Mouse (Mus musculus) liver, embryonic 14.5 days (tissue): ENCODE data around the gene B3gnt6. TPM values are rescaled to one million over a fixed set of nuclear protein-coding genes. Genes with fewer than 3 reads are reported as not detected.

Source experiments
- ATAC-seq: fragments of 200-750 bp; cut with Nextera tagmentation; 2 replicates; pipeline ENCODE4 v1.8.0; 2017; ENCODE audit warnings: moderate number of reproducible peaks, mild to moderate bottlenecking, moderate library complexity; ENCODE audit not compliant: insufficient read depth
- DNase-seq, 3 experiments: peaks; one replicate each; pipeline ENCODE4 v3.0.0-alpha.2; 2012 to 2013; ENCODE audit warnings: low read depth in 3 of 3, low spot score in 3 of 3
- H3K27ac ChIP-seq: fragments of 300-500 bp; sonication (generic); 2 replicates; pipeline ENCODE4 v1.5.1; 2014; ENCODE audit warnings: moderate library complexity, mild to moderate bottlenecking, control low read depth, inconsistent platforms
- H3K27me3 ChIP-seq: fragments of 300-500 bp; sonication (generic); 2 replicates; pipeline ENCODE4 v1.6.1; 2014; ENCODE audit warnings: mild to moderate bottlenecking, low read length, moderate library complexity; ENCODE audit not compliant: control insufficient read depth, insufficient read depth
- H3K36me3 ChIP-seq: fragments of 300-500 bp; sonication (generic); replicated peaks from 2 replicates; pipeline ENCODE4 v1.6.1; 2014; ENCODE audit warnings: low read depth; ENCODE audit not compliant: control insufficient read depth, insufficient read depth
- H3K4me1 ChIP-seq, 2 experiments: fragments of 200-500 bp in 1 of 2; fragments of 300-500 bp in 1 of 2; sonication (generic) in 1 of 2; replicated peaks; 2 replicates each; pipeline ENCODE4 v1.6.1; 2012 to 2014; ENCODE audit warnings: antibody characterized with exemption in 1 of 2, inconsistent platforms in 1 of 2, low read length in 1 of 2; ENCODE audit not compliant: control insufficient read depth in 2 of 2, insufficient read depth in 2 of 2
- H3K4me2 ChIP-seq: fragments of 300-500 bp; sonication (generic); 2 replicates; pipeline ENCODE4 v1.6.1; 2014; ENCODE audit warnings: low read depth, mild to moderate bottlenecking, control low read depth, moderate library complexity
- H3K4me3 ChIP-seq, 2 experiments: fragments of 200-500 bp in 1 of 2; fragments of 300-500 bp in 1 of 2; sonication (generic) in 1 of 2; 2 replicates each; pipeline ENCODE4 v1.5.1; 2012 to 2014; ENCODE audit warnings: low read depth in 2 of 2, low read length in 2 of 2, mild to moderate bottlenecking in 2 of 2, control low read depth in 1 of 2, inconsistent platforms in 1 of 2, moderate library complexity in 1 of 2; ENCODE audit not compliant: insufficient read depth in 1 of 2
- H3K9ac ChIP-seq: fragments of 300-500 bp; sonication (generic); replicated peaks from 2 replicates; pipeline ENCODE4 v1.6.1; 2014; ENCODE audit warnings: mild to moderate bottlenecking, control low read depth, moderate library complexity
- H3K9me3 ChIP-seq: fragments of 300-500 bp; sonication (generic); 2 replicates; pipeline ENCODE4 v1.6.1; 2016; ENCODE audit warnings: low read length, mixed read lengths; ENCODE audit not compliant: control insufficient read depth
- CTCF ChIP-seq: IDR thresholded peaks from 2 replicates; pipeline ENCODE4 v1.5.1; 2016; ENCODE audit warnings: antibody characterized with exemption, low read depth, control low read depth
- EP300 ChIP-seq: IDR thresholded peaks from 2 replicates; pipeline ENCODE4 v1.6.1; 2016; ENCODE audit warnings: antibody characterized with exemption, low read depth
- WGBS: fragments of 180-500 bp; shearing (Covaris S2); extraction: QIAGEN DNeasy Blood & Tissue Kit; methylation state at CpG from one replicate; pipeline ENCODE4 v1.1.7; 2014; ENCODE audit not compliant: insufficient replicate concordance; 5-methylcytosine and 5-hydroxymethylcytosine counted together
- polyA plus RNA-seq, 2 experiments: library from polyadenylated mRNA; depleted of rRNA in 1 of 2; stranded (reverse) in 1 of 2; unstranded in 1 of 2; fragments of >200 nt; fragmentation: Nextera tagmentation in 1 of 2; extraction: Ambion mirVana in 1 of 2; gene quantifications; 2 replicates each; pipeline versions ENCODE4 v1.2.1 to v1.2.3; 2012 to 2014

B3gnt6 gene
- polyA plus RNA-seq (2012; rRNA removed) (0.03 and 0.08 TPM in 2 replicates), polyA plus RNA-seq (2014; fragmentation: Nextera tagmentation; extraction: Ambion mirVana) (0.05 TPM in 1 of 2 replicates, not detected in the other)

DNA sequence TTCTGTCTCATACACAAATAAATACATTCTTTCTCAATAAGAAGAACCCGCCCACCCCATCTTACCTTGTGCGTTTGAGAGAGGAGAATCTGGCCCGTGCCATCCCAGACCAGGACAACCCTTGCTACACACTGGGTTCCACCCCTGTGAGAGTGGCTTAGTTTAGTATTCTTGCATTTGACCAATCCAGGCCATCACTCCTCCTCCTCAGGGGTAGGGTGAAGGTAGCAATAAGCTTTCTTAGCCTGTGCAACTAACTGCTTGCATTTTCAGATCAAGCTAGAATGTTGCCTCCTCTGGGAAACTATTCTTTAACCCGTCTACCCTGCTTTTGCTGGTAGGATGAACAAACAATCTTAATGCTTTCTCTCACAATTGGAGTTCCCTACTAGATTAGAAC is at the start of gene B3gnt6:
Gene B3gnt6, minus strand, starts transcription at position 101 of the 400 bp plus-strand sequence.
- Histone ChIP-seq H3K27ac (no peak within 1 kb of the TSS), H3K27me3 (peaks cover 22% of the 10 kb centered on the region), H3K9me3 (no peaks in the 10 kb centered on the region), H3K4me1 (no peaks in the 10 kb centered on the region; a peak in 1 of 4 replicates), H3K9ac (no peak within 1 kb of the TSS), H3K4me3 (no peak within 1 kb of the TSS), H3K36me3 (no peaks in the 10 kb centered on the region), H3K4me2 (no peak within 1 kb of the TSS)
- WGBS: 73% methylated on average over 4 of the region's 4 CpGs
- ATAC-seq (no peak), DNase-seq (no peak)
- TF ChIP-seq CTCF (no peak), EP300 (no peak)

DNA sequence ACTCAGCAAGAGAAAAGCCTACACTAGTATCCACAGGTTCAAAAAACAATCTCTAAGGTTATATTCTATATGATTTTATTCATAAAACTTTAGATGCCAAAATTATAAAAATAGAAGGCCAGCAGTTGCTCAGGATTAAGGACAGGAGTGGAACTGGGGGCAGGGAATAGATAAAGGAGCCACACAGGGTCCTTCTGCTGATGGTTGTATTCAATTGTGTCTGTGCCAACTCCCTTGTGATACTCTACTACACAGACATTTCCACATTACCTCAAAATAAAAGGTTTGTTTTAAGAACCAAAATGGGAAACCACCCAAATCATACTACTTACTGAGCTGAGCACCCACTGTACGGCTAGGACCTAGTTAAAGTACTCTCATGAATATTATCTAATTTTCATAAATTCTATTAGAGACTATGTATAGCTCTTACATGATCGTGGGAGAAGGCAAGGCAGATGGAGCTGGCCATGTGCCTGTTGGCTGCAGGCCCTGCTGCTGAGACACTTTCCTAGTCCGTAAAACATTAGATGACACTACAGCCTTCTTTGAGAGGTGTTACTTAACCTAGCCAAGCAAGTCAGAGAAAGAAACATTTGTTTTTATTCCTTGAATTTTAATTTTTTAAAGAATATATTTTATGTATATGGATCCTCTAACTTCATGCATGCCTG is 37.5 kb upstream of the B3gnt6 start:
- Histone ChIP-seq H3K4me2 (no peak overlapping the region), H3K4me1 (no peaks in the 10 kb centered on the region), H3K36me3 (no peaks in the 10 kb centered on the region), H3K9ac (no peak overlapping the region), H3K4me3 (no peak overlapping the region), H3K9me3 (no peaks in the 10 kb centered on the region), H3K27ac (no peak overlapping the region), H3K27me3 (no peaks in the 10 kb centered on the region)
- WGBS: 81% methylated on average over 3 of the region's 3 CpGs
- ATAC-seq: no peak
- TF ChIP-seq CTCF (no peak), EP300 (no peak)
- no peak for DNase-seq

- DNase-seq (no peak), ATAC-seq (no peak)
- WGBS: 67% methylated on average over 4 of the region's 4 CpGs
- H3K4me3 ChIP-seq: no peak overlapping the region
- H3K9me3 ChIP-seq: no peaks in the 10 kb centered on the region
- no peaks in the 10 kb centered on the region for H3K36me3 ChIP-seq
- H3K27ac ChIP-seq: no peak overlapping the region
- H3K27me3 ChIP-seq: no peaks in the 10 kb centered on the region
- H3K4me2 ChIP-seq: no peak overlapping the region
- TF ChIP-seq EP300 (no peak), CTCF (no peak)
- no peaks in the 10 kb centered on the region for H3K4me1 ChIP-seq
- H3K9ac ChIP-seq: no peak overlapping the region
These were observed 24.5 kb upstream of the B3gnt6 start for GRCm38 (mm10) chr7:98223796-98224195.

DNA sequence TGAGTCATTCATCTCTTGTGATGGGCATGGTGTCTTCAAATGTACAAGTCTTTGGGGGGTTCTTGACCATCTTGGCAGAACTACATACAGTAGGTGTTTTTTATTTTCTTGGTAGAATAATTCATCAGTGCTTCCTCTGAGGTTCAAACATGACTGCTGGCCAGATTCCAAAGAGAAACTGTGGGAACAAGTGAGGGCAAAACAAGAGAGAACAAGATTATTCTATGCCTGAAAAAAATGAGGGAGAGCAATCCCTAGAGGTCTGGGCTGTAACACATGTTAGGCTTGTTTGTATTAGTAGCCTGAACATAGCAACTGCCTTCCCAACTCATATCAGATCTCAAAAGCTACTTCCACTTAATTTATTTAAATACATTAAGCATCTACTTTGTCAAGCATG is 17.4 kb upstream of the B3gnt6 start:
- Histone ChIP-seq H3K27me3 (no peaks in the 10 kb centered on the region), H3K4me3 (no peak overlapping the region)

GRCm38 (mm10) chr7:98202946-98203345 is 3.7 kb upstream of the B3gnt6 start:
- ATAC-seq (no peak), DNase-seq (no peak)
- Histone ChIP-seq H3K27me3 (no peaks in the 10 kb centered on the region), H3K36me3 (no peaks in the 10 kb centered on the region), H3K4me1 (no peaks in the 10 kb centered on the region), H3K4me2 (no peak overlapping the region), H3K9me3 (no peaks in the 10 kb centered on the region), H3K9ac (no peak overlapping the region), H3K27ac (no peak overlapping the region), H3K4me3 (no peak overlapping the region)
- no peak for TF ChIP-seq CTCF
- TF ChIP-seq EP300: no peak
- 61% methylated on average over 4 of the region's 4 CpGs for WGBS

More for the DNA sequence above, 17.4 kb upstream of the B3gnt6 start:
- no peak overlapping the region for H3K27ac ChIP-seq
- H3K9me3 ChIP-seq: no peaks in the 10 kb centered on the region
- no peak overlapping the region for H3K9ac ChIP-seq
- TF ChIP-seq CTCF: no peak
- no peak for TF ChIP-seq EP300
- H3K4me1 ChIP-seq: no peaks in the 10 kb centered on the region
- DNase-seq (no peak), ATAC-seq (no peak)
- H3K36me3 ChIP-seq: peaks cover 2% of the 10 kb centered on the region
- H3K4me2 ChIP-seq: no peak overlapping the region
